Mouse (Mus musculus): ENCODE data around the gene Nop10.
A peak's percentile ranks its signal among the peaks of the same experiment; 100 is the strongest.

Nop10 gene

DNA sequence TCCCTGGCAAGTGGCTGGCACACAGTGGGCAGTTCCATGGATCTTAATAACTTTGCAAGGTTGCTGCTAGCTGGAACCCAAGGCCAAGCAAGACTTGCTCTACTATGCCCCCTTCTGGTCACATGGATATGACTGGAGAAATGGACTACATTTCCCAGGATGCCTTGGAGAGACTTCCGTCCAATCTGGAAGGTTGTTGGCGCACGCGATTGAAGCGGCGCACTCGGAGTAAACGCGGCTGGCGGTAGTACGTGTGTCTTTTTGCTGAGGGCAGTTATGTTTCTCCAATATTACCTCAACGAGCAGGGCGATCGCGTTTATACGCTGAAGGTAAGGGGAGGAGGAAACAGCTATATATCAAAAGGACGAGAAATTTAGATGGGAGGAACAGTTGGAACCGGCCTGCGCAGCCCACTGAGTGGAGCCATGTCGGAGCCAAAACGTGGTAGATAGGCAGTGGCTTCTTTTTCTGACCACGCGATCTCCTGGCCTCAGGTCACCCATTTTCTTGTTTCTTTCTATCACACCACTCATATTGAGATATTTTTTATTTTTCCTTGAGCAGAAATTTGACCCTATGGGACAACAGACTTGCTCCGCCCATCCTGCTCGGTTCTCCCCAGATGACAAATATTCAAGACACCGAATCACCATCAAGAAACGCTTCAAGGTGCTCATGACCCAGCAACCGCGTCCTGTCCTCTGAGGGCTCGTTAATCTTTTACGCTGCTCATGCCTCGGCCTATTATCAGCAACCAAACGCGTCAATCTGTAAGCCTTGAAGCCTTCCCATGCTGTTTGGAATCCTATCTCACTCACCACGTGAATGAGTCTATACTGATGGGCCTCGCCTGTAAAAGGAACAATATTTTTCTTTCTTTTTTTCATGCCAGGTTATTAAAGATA lies at the start of gene Nop10:
Nop10 (plus strand) TSS at position 179 of the 906 bp plus-strand sequence.
- DNase-seq: peak; percentile 81

DNA sequence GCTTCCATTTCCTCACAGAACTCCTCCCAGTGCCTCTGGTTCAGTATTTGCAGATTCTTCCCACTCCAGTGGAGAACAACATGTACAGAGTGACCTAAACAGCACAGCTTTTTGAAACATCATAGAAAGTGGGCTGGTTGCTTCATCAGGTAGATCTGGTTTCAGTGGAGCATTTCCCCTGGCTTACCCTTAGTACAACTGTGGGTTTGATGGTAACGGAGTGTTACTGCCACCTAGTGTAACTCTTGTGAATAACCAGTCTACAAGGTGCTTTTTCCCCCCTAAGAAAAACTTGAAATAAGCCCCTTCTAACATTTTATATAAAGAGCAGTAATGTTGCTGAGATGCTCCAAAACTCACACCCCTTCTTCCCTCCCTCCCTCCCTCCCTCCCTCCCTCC lies 45.7 kb upstream of the Nop10 start:
- DNase-seq: no peak

DNA sequence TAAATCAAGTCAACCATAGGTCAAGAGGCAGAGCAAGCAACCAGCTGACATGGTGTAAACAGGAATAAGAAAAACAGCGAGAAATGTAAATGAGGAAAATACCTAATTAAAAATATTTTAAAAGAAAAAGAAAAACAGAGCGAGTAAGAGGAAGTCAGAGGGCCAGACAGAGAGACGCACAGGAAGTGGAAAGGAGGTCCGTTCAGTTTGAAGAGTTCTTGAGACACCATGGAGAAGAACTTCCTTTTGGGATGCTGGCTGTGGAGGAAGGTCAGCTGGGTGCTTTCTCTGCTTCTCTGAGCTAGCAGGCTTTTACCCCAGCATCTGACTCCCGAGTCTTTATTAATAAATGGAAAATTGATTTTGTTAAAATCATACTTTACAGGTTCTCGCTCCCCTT lies 44.1 kb upstream of the Nop10 start:
- no peak for DNase-seq

DNA sequence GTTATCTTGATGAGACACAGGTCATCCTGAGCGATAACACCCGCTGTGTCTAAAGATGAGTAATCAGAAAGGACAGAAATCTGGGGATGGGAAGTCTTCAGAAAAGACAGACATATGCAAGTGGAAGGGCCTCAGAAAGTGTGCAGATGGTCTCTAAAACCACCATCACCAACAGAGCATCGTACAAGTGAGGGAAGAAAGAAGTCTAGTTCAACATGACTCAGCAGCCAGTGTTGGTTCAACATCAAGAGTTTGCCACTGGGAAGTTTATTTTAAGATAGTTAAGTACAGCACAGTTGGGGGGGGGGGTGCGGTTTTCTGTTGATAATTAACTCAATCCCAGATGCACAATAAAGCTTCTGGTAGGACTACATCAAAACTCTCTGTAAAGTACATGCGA lies 40.8 kb upstream of the Nop10 start:
- no peak for DNase-seq

DNA sequence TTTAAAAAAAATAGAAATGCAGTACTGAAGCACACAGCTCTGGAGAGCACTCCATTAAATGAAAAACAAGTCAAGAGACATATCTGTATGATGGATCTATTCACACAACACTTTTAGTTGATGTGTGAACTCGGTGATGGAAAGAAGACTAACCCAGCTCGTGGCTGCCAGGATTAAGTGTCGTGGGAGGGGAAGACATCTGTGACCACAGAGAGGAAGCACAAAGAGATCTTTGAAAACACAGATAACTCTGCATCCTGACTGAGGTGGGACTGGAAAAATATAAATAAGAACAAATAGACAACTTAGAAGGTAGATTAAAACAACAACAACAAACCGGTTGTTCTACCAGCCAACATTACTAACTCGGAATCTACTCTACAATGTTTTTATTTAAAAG lies 39.1 kb upstream of the Nop10 start:
- no peak for DNase-seq

DNA sequence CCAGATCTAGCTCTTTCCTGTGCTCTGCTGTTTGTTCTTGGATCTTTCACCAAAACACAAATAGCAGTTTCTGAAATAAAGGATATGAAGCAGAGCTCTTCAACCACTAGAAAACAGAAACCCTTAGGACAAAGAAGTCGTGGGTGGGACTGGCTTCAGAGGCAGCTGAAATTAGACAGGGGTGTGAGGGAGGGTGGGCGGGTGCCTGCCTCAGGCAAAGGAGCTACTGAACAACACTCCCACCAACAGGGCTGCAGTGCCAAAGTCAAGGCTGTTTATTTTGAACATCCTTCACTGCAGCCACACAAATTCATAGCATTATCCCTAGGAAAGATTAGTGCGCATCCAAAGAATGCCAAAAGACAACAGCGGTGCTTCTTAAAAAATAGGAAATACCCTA lies 37.4 kb upstream of the Nop10 start:
- DNase-seq: no peak

DNA sequence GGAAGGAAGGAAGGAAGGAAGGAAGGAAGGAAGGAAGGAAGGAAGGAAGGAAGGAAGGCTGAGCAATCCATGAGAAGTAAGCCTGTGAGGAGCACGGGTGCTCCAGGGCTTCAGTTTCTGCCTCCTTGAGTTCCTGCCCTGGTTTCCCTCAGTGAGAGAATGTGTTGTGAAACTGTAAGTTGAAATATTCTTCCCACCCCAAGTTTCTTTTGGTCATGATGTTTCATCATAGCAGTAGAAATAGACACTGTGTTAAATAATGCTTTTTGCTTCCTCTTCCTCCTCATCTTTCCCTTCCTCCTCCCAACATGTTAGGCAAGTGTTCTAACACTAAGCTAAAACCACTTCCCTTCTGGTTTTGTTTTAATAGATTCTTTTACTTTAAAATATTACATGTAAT lies 29.1 kb upstream of the Nop10 start:
- no peak for DNase-seq

DNA sequence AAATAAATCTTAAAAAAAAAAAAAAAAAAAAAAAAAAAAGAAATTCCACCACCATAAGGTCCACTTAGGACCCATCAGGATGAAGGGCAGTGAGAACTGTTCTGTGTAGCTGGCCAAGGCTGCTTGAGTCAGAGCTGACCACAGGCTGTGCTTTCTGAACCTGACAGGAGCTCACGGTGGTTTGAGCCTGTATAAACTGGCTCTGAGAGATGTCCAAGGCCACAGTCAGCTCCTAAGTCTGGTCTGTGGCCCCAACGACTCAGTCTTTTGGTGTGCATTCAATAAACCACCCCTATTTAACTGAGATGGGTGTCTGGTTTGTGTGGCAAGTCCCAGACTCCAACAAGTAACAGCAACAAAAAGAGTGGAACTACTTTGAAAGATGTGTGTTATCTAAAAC lies 25.1 kb upstream of the Nop10 start:
- no peak for DNase-seq

DNA sequence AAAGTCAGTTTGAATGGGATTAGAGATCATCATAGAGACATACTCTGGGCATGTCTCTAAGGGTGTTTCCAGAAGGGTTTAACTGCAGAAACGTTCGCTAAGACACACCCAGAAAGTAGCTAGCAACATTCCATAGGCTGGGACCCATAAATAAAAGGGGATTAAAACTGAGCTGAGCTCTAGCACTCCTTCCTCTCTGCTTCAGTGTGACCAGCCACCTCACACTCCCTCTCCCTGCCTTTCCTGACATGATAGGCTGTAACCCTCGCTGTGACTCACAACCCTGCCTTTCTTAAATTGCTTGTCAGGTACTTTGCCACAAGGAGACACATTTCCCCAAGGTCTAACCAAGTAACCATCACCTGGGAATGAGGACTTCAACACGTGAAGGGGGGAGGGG lies 23.7 kb upstream of the Nop10 start:
- DNase-seq: no peak

DNA sequence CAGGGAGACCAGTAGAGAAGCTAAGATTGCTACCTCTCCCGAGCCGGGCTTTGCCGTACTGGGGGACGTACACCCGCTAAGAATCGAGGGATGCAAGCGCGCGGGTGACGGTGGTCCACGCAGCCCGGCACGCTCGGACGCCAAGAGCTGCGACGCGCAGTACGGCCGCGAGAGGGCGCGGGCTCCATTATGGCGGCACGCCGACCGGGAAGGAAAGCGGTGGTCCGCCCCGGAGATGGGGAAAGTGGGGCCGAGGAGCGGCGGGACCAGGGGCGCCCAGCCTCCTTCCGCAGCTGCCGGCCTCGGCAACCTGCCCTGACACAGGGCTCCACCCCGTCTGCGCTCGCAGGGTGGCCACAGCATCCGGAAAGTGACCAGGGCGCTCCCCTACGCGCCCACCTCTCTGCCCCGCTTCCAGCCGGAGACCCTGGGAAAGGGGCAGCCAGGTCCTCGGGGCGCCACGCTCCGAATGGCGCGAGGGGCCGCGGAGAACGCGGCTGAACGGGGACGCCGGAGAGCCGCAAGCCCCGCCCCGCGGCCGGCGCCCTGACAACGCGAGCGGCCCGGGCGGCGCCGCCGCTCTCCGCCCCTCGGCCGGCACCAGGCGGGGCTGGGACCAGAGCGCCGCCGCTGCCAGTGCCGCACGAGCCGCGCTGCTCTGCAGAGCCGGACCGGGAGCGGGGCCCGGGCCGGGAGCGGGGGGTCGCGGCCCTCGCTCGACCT lies 22.4 kb upstream of the Nop10 start, which contains the start of gene Lpcat4:
Lpcat4 (plus strand) TSS at position 257 of the 723 bp plus-strand sequence.
- DNase-seq: peak; percentile 94

DNA sequence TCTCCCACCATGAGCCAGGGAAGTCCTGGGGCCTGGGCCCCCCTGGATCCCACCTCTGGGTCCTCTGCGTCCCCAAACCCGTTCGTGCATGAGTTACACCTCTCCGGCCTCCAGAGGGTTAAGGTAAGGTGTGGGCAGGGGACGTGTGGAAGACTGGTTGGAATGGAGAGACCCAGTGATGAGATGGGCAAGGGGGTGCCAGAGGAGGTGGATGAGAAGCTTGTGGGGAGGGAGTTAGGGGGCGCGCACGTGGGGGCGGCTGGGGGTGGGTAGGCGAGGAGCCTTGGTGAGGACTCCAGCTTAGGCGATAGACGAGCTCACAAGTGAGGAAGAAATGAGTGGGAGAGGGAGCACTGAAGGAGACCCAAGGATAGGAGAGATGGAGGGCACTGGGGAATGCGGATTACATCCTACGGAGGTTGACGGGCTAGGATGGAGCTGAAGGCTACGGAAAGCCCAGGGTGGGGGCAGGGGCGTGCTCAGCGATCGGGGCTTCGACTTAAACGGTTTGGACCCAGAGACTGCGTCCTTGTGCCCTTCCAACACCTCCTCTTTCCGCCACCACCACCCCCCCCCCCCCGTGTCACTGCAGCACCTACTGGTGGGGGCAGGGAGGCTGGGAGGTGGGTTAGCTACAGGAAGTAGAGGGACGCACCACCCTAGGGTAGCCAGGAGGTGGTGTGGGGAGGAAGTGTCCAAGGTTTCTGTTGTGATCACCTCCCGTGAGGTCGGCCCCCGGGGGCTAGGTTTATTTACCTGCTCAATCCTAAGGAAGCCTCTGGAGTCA lies 21.6 kb upstream of the Nop10 start:
- DNase-seq: peak; percentile 54

DNA sequence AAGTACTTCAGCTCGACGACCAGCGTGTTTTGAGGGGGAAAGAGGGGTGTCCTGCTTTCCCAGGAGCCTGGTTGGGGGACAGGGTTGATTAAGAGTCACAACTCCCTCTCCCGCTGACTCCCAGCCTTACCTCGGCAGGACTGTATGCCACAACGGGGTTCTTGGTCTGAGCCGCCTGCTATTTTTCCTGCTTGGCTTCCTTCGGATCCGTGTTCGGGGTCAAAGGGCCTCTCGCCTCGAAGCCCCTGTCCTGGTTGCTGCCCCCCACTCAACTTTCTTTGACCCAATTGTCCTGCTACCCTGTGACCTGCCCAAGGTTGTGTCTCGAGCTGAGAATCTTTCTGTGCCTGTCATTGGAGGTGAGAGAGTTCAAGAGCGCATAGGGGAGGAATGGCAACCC lies 19.9 kb upstream of the Nop10 start:
- DNase-seq: no peak

DNA sequence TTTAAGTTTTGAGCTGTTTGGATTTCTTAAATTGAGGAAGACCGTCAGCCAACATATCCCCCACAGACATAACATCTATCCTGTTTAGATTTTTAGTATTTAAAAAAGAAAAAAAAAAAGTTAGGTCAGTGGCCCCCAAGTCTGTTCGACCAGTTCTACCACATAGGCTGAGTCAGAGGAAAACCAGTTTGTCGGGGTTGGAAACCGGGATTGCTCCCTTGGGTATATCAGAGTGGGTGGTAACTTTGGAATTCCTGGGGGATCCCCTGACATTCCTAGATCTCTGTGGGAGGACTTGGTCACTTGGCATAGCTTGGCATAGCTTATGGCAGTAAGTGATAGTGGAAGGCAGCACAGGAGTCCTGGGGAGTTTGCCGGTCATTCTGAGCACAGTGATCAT lies 16.4 kb upstream of the Nop10 start:
- DNase-seq: no peak

DNA sequence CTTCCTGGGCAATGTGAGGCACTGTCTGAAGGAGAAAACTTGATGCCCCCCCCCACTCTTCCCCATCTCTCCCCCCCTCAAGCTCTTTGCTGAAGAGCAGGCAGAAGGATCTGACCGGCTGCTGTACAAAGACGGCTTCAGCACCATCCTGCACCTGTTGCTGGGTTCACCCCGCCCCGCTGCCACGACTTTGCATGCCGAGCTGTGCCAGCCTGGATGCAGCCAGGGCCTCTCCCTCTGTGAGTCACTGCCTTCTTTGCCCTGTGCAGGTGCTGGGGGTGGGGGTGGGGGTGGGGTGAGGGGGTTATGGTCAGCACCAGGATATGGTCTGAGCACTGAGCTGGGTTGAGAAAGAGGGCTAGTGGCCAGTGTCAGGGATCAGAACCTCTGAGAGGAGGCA lies 15.5 kb upstream of the Nop10 start:
- DNase-seq: no peak

DNA sequence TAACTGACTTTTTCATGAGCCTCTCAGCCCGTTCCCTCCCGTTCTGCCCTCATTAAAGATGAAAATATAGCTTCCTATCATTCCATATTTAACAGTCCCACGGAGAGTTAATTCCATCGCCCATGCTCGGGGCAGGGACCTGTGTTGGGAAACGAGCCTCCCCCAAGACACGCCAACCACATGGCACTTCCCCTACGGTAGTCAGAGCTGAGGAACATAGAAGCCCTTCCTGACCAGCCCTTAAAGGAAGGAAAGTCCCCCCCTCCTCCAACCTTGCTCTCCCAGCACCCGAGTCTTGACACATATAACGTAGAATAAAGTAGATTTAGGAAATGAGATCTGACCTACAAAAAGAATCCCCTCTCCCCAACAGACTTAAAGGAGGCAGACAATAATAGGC lies 14.4 kb upstream of the Nop10 start:
- DNase-seq: no peak

DNA sequence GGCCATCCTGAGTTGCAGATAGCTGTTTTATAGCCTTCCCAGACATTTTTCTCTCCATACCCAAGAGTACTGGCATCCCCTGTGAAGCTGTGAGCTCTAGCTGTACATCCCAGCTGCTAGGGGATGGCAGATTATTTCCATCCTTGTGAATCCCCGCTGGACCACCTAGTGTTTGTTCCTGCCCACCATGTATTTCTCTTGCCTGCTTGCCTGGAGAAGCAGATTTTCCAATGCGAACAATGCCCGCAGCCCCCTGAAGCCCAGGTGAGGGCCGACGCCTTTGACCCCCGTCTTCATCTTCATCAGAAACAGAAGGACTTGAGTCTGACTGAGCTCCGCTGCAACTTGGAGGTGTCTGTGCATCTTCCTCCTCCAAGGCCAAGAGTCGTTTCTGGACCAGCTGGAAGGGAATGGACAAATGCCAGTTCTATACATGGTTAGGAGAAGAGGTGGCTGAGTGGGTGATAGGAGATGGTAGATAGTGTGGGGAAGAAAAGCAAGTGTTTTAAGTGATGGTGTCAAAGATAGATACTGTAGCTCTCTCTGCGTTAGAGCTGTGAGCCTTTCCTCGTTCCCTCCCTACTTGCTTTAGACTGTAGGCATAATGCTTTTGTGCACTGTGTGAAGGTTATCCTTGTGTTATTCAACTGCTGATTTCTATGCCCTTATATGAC lies 11.8 kb upstream of the Nop10 start:
- no peak for DNase-seq

DNA sequence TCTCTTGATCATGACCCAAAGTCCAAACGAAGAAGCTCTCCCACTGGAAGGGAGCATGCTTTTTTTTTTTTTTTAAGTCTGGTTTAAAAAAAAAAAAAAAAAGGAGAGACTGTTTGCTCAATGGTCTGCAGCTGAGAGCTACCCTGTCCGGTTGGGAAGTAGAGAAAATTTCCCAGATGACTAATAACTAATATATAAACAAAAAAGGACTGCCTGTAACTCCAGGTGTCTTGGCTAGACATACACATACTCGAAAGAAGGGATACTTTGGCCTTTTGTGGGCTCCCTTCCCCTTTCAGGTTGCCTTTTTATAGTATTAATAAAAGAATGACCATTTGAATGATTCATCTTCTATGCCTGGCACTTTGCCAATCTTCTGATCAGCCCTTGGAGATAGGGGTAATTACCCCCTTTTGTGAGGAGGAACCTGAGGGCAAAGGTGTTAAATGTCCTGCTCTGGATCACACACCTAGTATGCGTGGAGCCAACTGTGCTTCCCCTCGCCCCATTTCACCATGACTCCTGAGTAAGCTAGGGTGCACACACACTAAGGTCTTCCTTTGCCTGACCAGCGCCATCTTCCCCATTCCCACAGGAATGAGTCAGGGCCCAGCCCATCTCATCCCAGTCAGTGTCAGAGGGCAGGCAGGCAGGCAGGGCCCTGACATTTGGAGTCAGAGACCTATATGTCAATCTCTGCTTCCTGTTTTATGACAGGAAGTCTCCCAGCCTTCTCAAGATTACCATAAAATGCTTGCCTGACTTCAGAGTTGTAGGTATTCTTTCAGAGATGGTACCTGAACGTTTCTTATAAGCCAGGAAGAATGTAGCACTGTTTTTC lies 6.8 kb upstream of the Nop10 start:
- DNase-seq: no peak

DNA sequence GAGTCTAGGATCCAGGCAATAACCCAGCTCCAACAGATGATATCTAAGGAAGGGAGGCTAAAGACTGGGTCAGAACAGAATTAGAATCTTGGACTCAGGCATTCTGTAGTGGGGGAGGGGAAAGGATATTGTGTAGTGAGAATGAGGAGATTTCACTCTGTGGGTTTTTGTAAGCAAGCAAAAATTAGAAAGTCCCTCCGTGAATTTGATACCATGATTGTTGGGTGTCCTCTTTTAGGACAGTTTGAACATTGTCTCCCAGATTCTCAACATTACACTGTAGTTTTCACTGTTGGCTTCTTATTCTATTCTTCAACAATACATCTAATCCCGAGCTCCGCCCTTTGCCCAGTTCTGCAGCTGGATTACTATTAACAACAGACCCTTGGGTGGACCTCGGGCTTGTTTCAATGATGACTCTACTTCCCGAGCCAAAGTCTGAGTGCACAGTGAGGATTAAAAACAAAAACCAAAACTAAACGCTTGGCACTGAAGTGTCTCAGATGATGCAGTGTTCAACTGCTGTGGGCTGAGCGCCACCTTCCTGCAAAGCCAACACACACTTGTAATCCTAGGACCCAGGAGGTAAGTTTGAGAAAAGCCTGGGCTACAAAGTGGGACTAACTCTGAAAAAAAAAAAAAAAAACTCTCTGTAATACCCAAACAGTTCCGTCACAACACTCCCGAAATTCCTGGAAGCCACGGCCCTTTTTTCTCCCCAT lies 2.3 kb upstream of the Nop10 start, which contains the start of gene Nutm1:
Nutm1 (minus strand) TSS at position 51 of the 722 bp plus-strand sequence.
- DNase-seq: no peak

DNA sequence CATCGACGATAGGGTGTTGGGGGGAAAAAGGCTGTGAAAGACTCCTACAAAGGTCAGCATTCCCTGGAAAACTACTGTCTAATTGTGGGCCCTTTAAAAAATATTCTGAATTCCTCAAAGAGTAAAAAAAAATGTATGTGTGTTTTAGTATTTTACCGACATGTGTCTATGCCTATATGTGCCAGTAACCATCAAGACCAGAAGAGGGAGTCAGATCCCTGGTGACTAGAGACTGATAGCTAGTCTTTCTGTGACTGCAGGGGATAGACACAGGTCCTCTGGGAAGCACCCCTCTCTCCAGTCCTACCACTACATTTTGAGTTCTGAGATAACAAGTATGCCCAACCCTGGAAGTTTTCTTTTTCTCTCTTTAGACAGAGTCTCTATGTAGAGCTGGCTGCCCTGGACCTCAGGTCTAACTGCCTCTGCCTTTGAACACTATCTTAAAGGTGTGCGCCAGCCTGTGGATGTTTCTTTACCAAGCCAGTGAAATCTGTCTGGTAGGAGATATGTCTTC lies 1.1 kb downstream of the Nop10 start:
- no peak for DNase-seq

DNA sequence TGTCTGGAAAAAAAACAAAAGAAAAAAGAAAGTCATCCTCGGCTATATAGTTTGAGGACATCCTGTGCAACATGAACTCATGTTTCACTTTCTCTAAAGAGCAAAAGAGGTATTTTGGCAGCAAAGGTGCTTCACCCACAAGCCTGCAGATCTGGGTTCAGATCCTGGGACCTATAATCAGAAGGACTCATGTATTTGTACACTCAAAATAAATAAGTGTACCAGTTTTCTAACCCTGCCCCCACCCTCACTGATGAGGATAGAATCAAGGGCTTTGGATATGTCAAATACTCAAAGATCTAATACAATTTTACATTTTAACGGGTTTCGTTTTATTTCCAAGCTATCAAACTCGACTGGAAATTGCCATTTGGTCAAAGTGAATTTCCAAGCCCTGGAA lies 2.6 kb downstream of the Nop10 start:
- no peak for DNase-seq

All from thymus, postnatal 4 days (tissue).